Mouse (Mus musculus) hindbrain, embryonic 12.5 days (tissue): ENCODE data around the gene Mllt6. TPM values are rescaled to one million over a fixed set of nuclear protein-coding genes. Genes with fewer than 3 reads are reported as not detected.

Experiments used
- ATAC-seq: fragments of 200-750 bp; cut with Nextera tagmentation; 2 replicates; pipeline ENCODE4 v1.8.0; 2017; ENCODE audit warnings: moderate TSS enrichment; ENCODE audit not compliant: low FRiP score
- H3K27ac ChIP-seq: fragments of 300-500 bp; sonication (generic); 2 replicates; pipeline ENCODE4 v1.5.1; 2016; ENCODE audit warnings: mild to moderate bottlenecking
- H3K27me3 ChIP-seq: fragments of 300-500 bp; sonication (generic); 2 replicates; pipeline ENCODE4 v1.6.1; 2016; ENCODE audit warnings: mild to moderate bottlenecking
- H3K36me3 ChIP-seq: fragments of 300-500 bp; sonication (generic); 2 replicates; pipeline ENCODE4 v1.6.1; 2016; ENCODE audit warnings: mild to moderate bottlenecking
- H3K4me1 ChIP-seq: fragments of 300-500 bp; sonication (generic); 2 replicates; pipeline ENCODE4 v1.6.1; 2016
- H3K4me2 ChIP-seq: fragments of 300-500 bp; sonication (generic); replicated peaks from 2 replicates; pipeline ENCODE4 v1.6.1; 2016; ENCODE audit warnings: mild to moderate bottlenecking
- H3K4me3 ChIP-seq: fragments of 300-500 bp; sonication (generic); 2 replicates; pipeline ENCODE4 v1.5.1; 2016; ENCODE audit warnings: mild to moderate bottlenecking
- H3K9ac ChIP-seq: fragments of 300-500 bp; sonication (generic); 2 replicates; pipeline ENCODE4 v1.6.1; 2016; ENCODE audit warnings: mild to moderate bottlenecking, moderate library complexity
- H3K9me3 ChIP-seq: fragments of 300-500 bp; sonication (generic); replicated peaks from 2 replicates; pipeline ENCODE4 v1.6.1; 2016; ENCODE audit warnings: mild to moderate bottlenecking
- WGBS: fragments of 180-500 bp; shearing (Covaris S2); methylation state at CpG from one replicate; pipeline ENCODE4 v1.1.7; 2016; 5-methylcytosine and 5-hydroxymethylcytosine counted together
- polyA plus RNA-seq: library from polyadenylated mRNA; unstranded; fragments of >200 nt; fragmentation: Nextera tagmentation; extraction: Ambion mirVana; gene quantifications from 2 replicates; pipeline ENCODE4 v1.2.1, GENCODE M21; 2016

Gene Mllt6
- polyA plus RNA-seq = 2.9 and 3.5 TPM in 2 replicates

GRCm38 (mm10) chr11:97662893-97663527, at the start of gene Mllt6:
Gene Mllt6 (plus strand): TSS chr11:97663414.
- peaks cover 36% of the 10 kb centered on the region for H3K4me1 ChIP-seq
- under 1% methylated on average over 26 of the region's 76 CpGs for WGBS

GRCm38 (mm10) chr11:97615276-97615675, 47.9 kb upstream of the Mllt6 start:
- no peak overlapping the region for H3K9ac ChIP-seq
- H3K4me1 ChIP-seq = 0 out of 2 replicates have a peak, but pooled peaks cover 2% of the 10 kb centered on the region
- no peaks in the 10 kb centered on the region for H3K9me3 ChIP-seq
- peaks cover 26% of the 10 kb centered on the region for H3K27me3 ChIP-seq
- ATAC-seq = no peak
- WGBS = 78% methylated on average over 4 of the region's 4 CpGs
- H3K36me3 ChIP-seq = no peaks in the 10 kb centered on the region
- no peak overlapping the region for H3K27ac ChIP-seq
- H3K4me3 ChIP-seq = no peak overlapping the region
- no peak overlapping the region for H3K4me2 ChIP-seq

More at GRCm38 (mm10) chr11:97662893-97663527, at the start of gene Mllt6:
- Histone ChIP-seq H3K27me3 (peaks cover 19% of the 10 kb centered on the region), H3K4me3 (peak within 1 kb of the TSS; percentile 94), H3K9ac (peak within 1 kb of the TSS; percentile 94), H3K4me2 (peak within 1 kb of the TSS; percentile 82), H3K36me3 (peaks cover 29% of the 10 kb centered on the region), H3K9me3 (no peaks in the 10 kb centered on the region), H3K27ac (peak within 1 kb of the TSS; percentile 91)
- peak; percentile 54 for ATAC-seq

- Histone ChIP-seq H3K9ac (no peak overlapping the region), H3K4me1 (0 out of 2 replicates have a peak, but pooled peaks cover 2% of the 10 kb centered on the region), H3K9me3 (no peaks in the 10 kb centered on the region), H3K4me3 (no peak overlapping the region), H3K27me3 (peaks cover 27% of the 10 kb centered on the region), H3K4me2 (no peak overlapping the region), H3K27ac (no peak overlapping the region), H3K36me3 (no peaks in the 10 kb centered on the region)
- ATAC-seq = no peak
- WGBS = 47% methylated on average over 11 of the region's 11 CpGs
These were observed 44.8 kb upstream of the Mllt6 start for GRCm38 (mm10) chr11:97618368-97618767.

- H3K9ac ChIP-seq = no peak overlapping the region
- H3K27me3 ChIP-seq = peaks cover 36% of the 10 kb centered on the region
- no peak overlapping the region for H3K27ac ChIP-seq
- WGBS = 35% methylated on average over 5 of the region's 5 CpGs
- no peak overlapping the region for H3K4me2 ChIP-seq
- H3K4me1 ChIP-seq = 0 out of 2 replicates have a peak, but pooled peaks cover 2% of the 10 kb centered on the region
- H3K36me3 ChIP-seq = no peaks in the 10 kb centered on the region
- H3K4me3 ChIP-seq = no peak overlapping the region
- ATAC-seq = no peak
- no peaks in the 10 kb centered on the region for H3K9me3 ChIP-seq
These were observed 43.8 kb upstream of the Mllt6 start for GRCm38 (mm10) chr11:97619391-97619795.

GRCm38 (mm10) chr11:97622440-97622839, 40.8 kb upstream of the Mllt6 start:
- WGBS = 3% methylated on average over 6 of the region's 6 CpGs
- no peaks in the 10 kb centered on the region for H3K9me3 ChIP-seq
- ATAC-seq = 0 out of 2 replicates have a peak, but pooled peaks have one; percentile 48

GRCm38 (mm10) chr11:97623166-97623565, 40.0 kb upstream of the Mllt6 start:
- H3K36me3 ChIP-seq = no peaks in the 10 kb centered on the region
- H3K27ac ChIP-seq = no peak overlapping the region
- H3K4me2 ChIP-seq = no peak overlapping the region
- H3K9me3 ChIP-seq = no peaks in the 10 kb centered on the region
- WGBS = 69% methylated on average over 9 of the region's 9 CpGs
- H3K27me3 ChIP-seq = peaks cover 54% of the 10 kb centered on the region
- H3K4me1 ChIP-seq = peaks cover 21% of the 10 kb centered on the region
- H3K4me3 ChIP-seq = no peak overlapping the region
- no peak overlapping the region for H3K9ac ChIP-seq
- no peak for ATAC-seq

More at GRCm38 (mm10) chr11:97622440-97622839, 40.8 kb upstream of the Mllt6 start:
- Histone ChIP-seq H3K4me3 (no peak overlapping the region), H3K27me3 (peaks cover 54% of the 10 kb centered on the region), H3K27ac (no peak overlapping the region), H3K4me2 (no peak overlapping the region), H3K36me3 (no peaks in the 10 kb centered on the region), H3K4me1 (peaks cover 14% of the 10 kb centered on the region), H3K9ac (no peak overlapping the region)

- Histone ChIP-seq H3K4me1 (peaks cover 29% of the 10 kb centered on the region), H3K4me3 (no peak overlapping the region), H3K27me3 (peaks cover 72% of the 10 kb centered on the region), H3K9ac (no peak overlapping the region), H3K36me3 (no peaks in the 10 kb centered on the region), H3K9me3 (no peaks in the 10 kb centered on the region), H3K27ac (no peak overlapping the region), H3K4me2 (no peak overlapping the region)
- ATAC-seq = no peak
- 65% methylated on average over 5 of the region's 5 CpGs for WGBS
These were observed 37.7 kb upstream of the Mllt6 start for GRCm38 (mm10) chr11:97625551-97625950.

GRCm38 (mm10) chr11:97626431-97626830, 36.8 kb upstream of the Mllt6 start:
- Histone ChIP-seq H3K4me3 (no peak overlapping the region), H3K4me2 (no peak overlapping the region), H3K4me1 (peaks cover 29% of the 10 kb centered on the region), H3K27me3 (peaks cover 81% of the 10 kb centered on the region), H3K9me3 (no peaks in the 10 kb centered on the region), H3K36me3 (no peaks in the 10 kb centered on the region), H3K27ac (no peak overlapping the region), H3K9ac (peak overlapping the region; percentile 2; the same call in 1 of the 2 replicates)
- 3% methylated on average over 13 of the region's 13 CpGs for WGBS
- ATAC-seq = no peak

- Histone ChIP-seq H3K4me1 (peaks cover 29% of the 10 kb centered on the region), H3K27me3 (peaks cover 85% of the 10 kb centered on the region), H3K27ac (no peak overlapping the region), H3K36me3 (no peaks in the 10 kb centered on the region), H3K9me3 (no peaks in the 10 kb centered on the region), H3K4me3 (no peak overlapping the region), H3K9ac (no peak overlapping the region), H3K4me2 (peak overlapping the region; percentile 77)
- WGBS = 4% methylated on average over 10 of the region's 10 CpGs
- ATAC-seq = no peak
These were observed 36.4 kb upstream of the Mllt6 start for GRCm38 (mm10) chr11:97626850-97627249.

GRCm38 (mm10) chr11:97627556-97628302, 35.5 kb upstream of the Mllt6 start:
- H3K9me3 ChIP-seq = no peaks in the 10 kb centered on the region
- H3K27me3 ChIP-seq = peaks cover 88% of the 10 kb centered on the region
- H3K4me1 ChIP-seq = peaks cover 29% of the 10 kb centered on the region
- H3K9ac ChIP-seq = peak overlapping the region; percentile 75; the same call in 1 of the 2 replicates
- no peak for ATAC-seq
- peak overlapping the region; percentile 77 for H3K4me2 ChIP-seq
- H3K4me3 ChIP-seq = peak overlapping the region; percentile 69
- WGBS = 1% methylated on average over 30 of the region's 30 CpGs
- no peak overlapping the region for H3K27ac ChIP-seq
- H3K36me3 ChIP-seq = no peaks in the 10 kb centered on the region

GRCm38 (mm10) chr11:97628303-97628567, 35.0 kb upstream of the Mllt6 start:
- Histone ChIP-seq H3K27ac (no peak overlapping the region), H3K27me3 (peaks cover 86% of the 10 kb centered on the region), H3K36me3 (no peaks in the 10 kb centered on the region), H3K4me2 (peak overlapping the region; percentile 77), H3K4me1 (peaks cover 29% of the 10 kb centered on the region), H3K9ac (peak overlapping the region; percentile 75; the same call in 1 of the 2 replicates), H3K4me3 (peak overlapping the region; percentile 69), H3K9me3 (no peaks in the 10 kb centered on the region)
- 2% methylated on average over 28 of the region's 28 CpGs for WGBS
- no peak for ATAC-seq

- Histone ChIP-seq H3K4me1 (peaks cover 29% of the 10 kb centered on the region), H3K27ac (peak overlapping the region; percentile 36; the same call in 1 of the 2 replicates), H3K4me2 (peak overlapping the region; percentile 77), H3K4me3 (peak overlapping the region; percentile 69), H3K9me3 (no peaks in the 10 kb centered on the region), H3K36me3 (no peaks in the 10 kb centered on the region), H3K27me3 (peaks cover 80% of the 10 kb centered on the region), H3K9ac (peak overlapping the region; percentile 75)
- under 1% methylated on average over 90 of the region's 106 CpGs for WGBS
- ATAC-seq = peak; percentile 55
These were observed 34.4 kb upstream of the Mllt6 start for GRCm38 (mm10) chr11:97628568-97629518.
